ENCODE assay signal across 17 mouse cellular contexts in the genomic region with DNA sequence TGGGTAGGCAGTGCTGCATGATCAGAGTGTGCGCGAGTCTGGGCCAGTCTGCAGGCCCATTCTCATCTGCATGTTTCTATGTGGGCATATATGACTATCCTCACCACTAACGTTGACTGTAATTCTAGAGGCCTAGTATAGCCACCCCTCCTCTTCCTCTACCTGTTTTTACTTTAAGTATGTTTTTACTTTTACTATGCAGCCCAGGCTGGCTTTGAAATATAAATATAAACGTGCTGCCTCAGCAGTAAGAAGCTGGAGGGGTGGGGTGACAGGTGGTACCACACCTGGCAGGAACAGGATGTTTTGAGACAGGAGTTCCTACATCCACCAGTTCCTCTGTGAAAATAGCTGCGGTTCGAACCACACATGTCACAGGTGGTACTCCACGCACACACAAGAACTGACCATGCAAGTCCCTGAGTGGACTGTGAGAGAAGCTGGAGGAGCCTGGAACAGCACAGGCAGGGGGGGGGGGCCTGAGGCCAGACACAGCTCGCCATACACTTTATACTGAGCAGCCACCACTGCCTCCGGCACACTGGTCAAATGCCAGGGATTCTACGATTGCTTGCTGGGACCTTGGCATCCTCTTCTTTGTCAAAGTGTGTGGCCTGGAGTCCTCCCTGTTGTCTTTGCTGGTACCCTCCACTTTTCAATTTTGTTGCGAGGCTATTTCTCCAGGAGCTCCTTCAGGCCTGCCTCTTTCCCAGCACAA.
DNase-seq lines count a peak whose midpoint lies in the region; ATAC-seq lines count a peak whose summit lies in the region.
"Had no signal": no experiment of that assay in that cellular context is flagged by ENCODE, and none has a peak within 500 bp of the region (broad histone marks: within the 10 kb centered on the region; RNA-seq: fewer than 3 reads in every experiment).

No protein-coding gene starts in this region.

- H3K4me1 ChIP-seq in heart, embryonic 12.5 days (replicated peaks) = peaks cover 11% of the 10 kb centered on the region; the same call in 1 of the 2 replicates
- 0 out of 2 replicates have a peak, but pooled peaks cover 4% of the 10 kb centered on the region for H3K4me1 ChIP-seq in neural tube, embryonic 15.5 days

- no peak overlapping the region for H3K9ac ChIP-seq in heart, embryonic 12.5 days
- H3K9ac ChIP-seq in neural tube, embryonic 15.5 days (replicated peaks) = no peak overlapping the region
- H3K9ac ChIP-seq: embryonic facial prominence, embryonic 12.5 days; liver, embryonic 13.5 days had no signal

- H3K27ac ChIP-seq in heart, embryonic 12.5 days (ENCODE audit: poor library complexity, severe bottlenecking) = no peak overlapping the region
- H3K27ac ChIP-seq in neural tube, embryonic 15.5 days (replicated peaks) = no peak overlapping the region
- H3K27ac ChIP-seq: embryonic facial prominence, embryonic 12.5 days; liver, embryonic 13.5 days had no signal

- H3K4me2 ChIP-seq in heart, embryonic 12.5 days = no peak overlapping the region
- H3K4me2 ChIP-seq in neural tube, embryonic 15.5 days = no peak overlapping the region
- H3K4me2 ChIP-seq: embryonic facial prominence, embryonic 12.5 days; liver, embryonic 13.5 days had no signal

- no peak overlapping the region for H3K4me3 ChIP-seq in heart, embryonic 12.5 days
- H3K4me3 ChIP-seq in neural tube, embryonic 15.5 days (replicated peaks) = no peak overlapping the region
- H3K4me3 ChIP-seq: embryonic facial prominence, embryonic 12.5 days; liver, embryonic 13.5 days; myocyte had no signal

- no peaks in the 10 kb centered on the region for H3K27me3 ChIP-seq in heart, embryonic 12.5 days (replicated peaks)
- H3K27me3 ChIP-seq in neural tube, embryonic 15.5 days (replicated peaks) = no peaks in the 10 kb centered on the region
- H3K27me3 ChIP-seq: embryonic facial prominence, embryonic 12.5 days; liver, embryonic 13.5 days had no signal

- H3K9me3 ChIP-seq in heart, embryonic 12.5 days (replicated peaks) = no peaks in the 10 kb centered on the region
- H3K9me3 ChIP-seq in neural tube, embryonic 15.5 days (replicated peaks) = no peaks in the 10 kb centered on the region
- H3K9me3 ChIP-seq: embryonic facial prominence, embryonic 12.5 days; liver, embryonic 13.5 days had no signal

- 0 out of 2 replicates have a peak, but pooled peaks cover 6% of the 10 kb centered on the region for H3K36me3 ChIP-seq in heart, embryonic 12.5 days
- H3K36me3 ChIP-seq in neural tube, embryonic 15.5 days = no peaks in the 10 kb centered on the region
- H3K36me3 ChIP-seq: embryonic facial prominence, embryonic 12.5 days; liver, embryonic 13.5 days had no signal

- no peak for ATAC-seq in heart, embryonic 12.5 days (ENCODE audit: insufficient number of reproducible peaks, low FRiP score)
- no peak for ATAC-seq in neural tube, embryonic 15.5 days (ENCODE audit: low FRiP score)
- ATAC-seq in erythroid progenitor cell, adult 5-6 weeks (replicated peaks; ENCODE audit: low FRiP score, poor library complexity, severe bottlenecking) = no peak
- ATAC-seq: forebrain, embryonic 14.5 days had no signal

- WGBS in heart, embryonic 12.5 days = 85% methylated on average over 11 of the region's 11 CpGs
- 83% methylated on average over 11 of the region's 11 CpGs for WGBS in neural tube, embryonic 15.5 days

- DNase-seq in heart, adult 11 months = peak; percentile 90
- DNase-seq in spleen, postnatal 36 days (ENCODE audit: low spot score in 2 of 2) = peak; percentile 86 to 87
- DNase-seq in spleen, adult 12 weeks (ENCODE audit: low spot score) = no peak
- DNase-seq in naive thymus-derived CD4-positive, alpha-beta T cell, adult 2 months (ENCODE audit: low read depth) = peak; percentile 65
- DNase-seq in frontal cortex, postnatal 25 days (ENCODE audit: low spot score in 2 of 2) = no peak
- DNase-seq: adrenal gland, postnatal 25 days; cerebellum, adult 11-12 months; heart, postnatal 36 days; kidney, adult 11 months; kidney, postnatal 4 days; liver, embryonic 13.5 days had no signal

Comparison
In these comparisons a context has a peak if more than half of its experiments do, and no peak if none do; other contexts are left out.
1. DNase-seq: peak in heart, adult 11 months (single experiment), spleen, postnatal 36 days (2 of 2) and naive thymus-derived CD4-positive, alpha-beta T cell, adult 2 months (single experiment); none in spleen, adult 12 weeks (single experiment) and frontal cortex, postnatal 25 days (0 of 2).